Mouse (Mus musculus) megakaryocyte, adult 5-6 weeks (primary cell): ENCODE results near the gene Gnb1l. TPM values are rescaled to one million over a fixed set of nuclear protein-coding genes. Genes with fewer than 3 reads are reported as not detected.
A peak's percentile ranks its signal among the peaks of the same experiment; 100 is the strongest.

Source experiments
- ATAC-seq: 2 replicates; pipeline ENCODE4 v1.8.0; 2016; ENCODE audit warnings: mild to moderate bottlenecking, inconsistent platforms; ENCODE audit not compliant: poor library complexity, severe bottlenecking
- total RNA-seq, 2 experiments: library from RNA; stranded (forward) in 1 of 2; stranded (reverse) in 1 of 2; fragments of 153-499, 151-499 nt in 1 of 2; fragments of 221-1000, 200-1000 nt in 1 of 2; gene quantifications; 2 replicates each; pipeline versions ENCODE4 v1.2.3 to v1.2.4; 2015 to 2017

Gene Gnb1l
- total RNA-seq, 2 experiments from 2014 or later, result 3.5 to 4.6 TPM

GRCm38 (mm10) chr16:18585676-18586075 is 87.2 kb downstream of the Gnb1l start:
- ATAC-seq, result no peak

DNA sequence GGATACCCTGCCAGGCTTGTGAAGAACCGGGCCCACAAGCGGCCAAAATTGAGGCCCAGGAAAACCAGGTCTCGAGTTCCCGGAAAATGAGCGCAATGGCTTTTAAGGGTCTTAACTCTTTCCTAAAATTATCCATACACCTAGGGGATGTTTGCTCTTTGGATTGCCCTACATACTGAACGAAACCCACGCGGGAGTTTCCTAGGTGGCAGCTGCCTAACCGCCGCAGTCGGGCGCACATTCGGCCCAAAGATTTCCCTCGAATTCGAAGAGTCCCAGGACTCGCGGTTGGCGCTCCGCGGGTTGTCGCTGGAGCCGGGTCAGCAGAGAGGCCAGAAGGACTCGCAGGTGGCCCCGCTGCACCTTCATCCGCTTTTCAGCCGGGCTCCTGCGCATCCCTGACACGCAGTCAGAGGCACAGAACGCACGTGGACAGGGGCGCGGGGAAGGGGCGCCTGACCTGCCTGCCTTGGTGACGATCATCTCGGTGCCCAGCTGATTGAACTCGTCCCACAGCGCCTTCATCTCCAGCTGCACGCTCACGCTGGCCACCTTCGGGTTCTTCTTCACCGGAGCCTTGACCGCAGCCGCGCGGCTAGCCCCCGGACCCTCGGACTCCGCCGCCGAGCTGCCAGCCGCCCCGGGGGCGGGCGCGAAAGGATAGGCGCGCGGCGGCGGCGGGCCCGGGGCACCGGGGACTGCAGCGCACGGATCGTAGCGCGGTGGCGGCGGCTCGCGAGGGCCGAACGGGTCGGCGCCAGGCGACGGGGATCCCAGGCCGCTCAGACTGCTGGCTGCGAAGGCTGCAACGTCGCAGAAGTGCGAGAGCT is 87.8 kb downstream of the Gnb1l start:
- ATAC-seq, result no peak

GRCm38 (mm10) chr16:18586906-18587546 is 88.5 kb downstream of the Gnb1l start:
- ATAC-seq, result no peak

- no peak for ATAC-seq
These were observed 89.6 kb downstream of the Gnb1l start for GRCm38 (mm10) chr16:18587847-18588737.

DNA sequence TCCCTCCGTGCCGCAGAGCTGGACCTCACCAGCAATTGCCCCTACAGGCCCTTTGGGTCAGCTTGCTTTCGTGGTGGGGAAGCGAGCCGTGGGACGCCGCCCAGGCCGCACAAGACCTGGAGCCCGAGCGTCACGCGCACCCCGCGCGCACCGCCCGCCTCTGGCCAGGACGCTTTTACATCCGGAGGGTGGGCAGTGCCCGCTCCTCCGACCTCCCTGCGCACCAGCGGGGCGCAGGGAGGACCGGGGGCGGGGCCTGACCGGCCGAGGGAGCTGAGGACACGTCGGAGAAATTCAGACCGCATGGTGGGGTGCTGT is 90.2 kb downstream of the Gnb1l start:
- ATAC-seq, result no peak

DNA sequence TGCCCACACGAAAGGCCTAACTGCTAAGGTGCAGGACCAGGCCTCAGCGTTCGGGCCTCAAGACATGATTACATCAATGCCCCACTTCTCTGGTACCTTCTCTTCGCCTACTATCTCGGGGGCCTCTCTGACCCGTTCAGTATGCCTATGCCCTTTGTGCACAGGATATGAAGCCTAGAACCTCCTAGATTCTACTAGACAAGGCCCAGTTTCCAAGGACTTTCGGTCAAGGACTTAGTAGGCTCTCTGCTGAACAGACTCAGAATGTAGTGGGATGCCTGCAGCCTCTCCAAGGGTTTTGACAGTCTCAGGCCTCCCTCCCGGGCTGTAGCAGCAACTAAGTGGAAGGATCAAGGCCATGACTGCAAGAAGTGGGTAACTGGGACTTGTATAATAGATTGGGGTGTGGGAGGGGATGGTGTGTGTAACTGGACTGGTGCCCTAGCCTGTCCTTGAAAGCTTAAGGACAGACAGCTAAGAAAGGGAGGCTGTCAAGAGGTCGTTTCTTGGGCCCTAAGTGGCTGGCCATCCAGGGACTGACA is 90.6 kb downstream of the Gnb1l start:
- ATAC-seq, result no peak

DNA sequence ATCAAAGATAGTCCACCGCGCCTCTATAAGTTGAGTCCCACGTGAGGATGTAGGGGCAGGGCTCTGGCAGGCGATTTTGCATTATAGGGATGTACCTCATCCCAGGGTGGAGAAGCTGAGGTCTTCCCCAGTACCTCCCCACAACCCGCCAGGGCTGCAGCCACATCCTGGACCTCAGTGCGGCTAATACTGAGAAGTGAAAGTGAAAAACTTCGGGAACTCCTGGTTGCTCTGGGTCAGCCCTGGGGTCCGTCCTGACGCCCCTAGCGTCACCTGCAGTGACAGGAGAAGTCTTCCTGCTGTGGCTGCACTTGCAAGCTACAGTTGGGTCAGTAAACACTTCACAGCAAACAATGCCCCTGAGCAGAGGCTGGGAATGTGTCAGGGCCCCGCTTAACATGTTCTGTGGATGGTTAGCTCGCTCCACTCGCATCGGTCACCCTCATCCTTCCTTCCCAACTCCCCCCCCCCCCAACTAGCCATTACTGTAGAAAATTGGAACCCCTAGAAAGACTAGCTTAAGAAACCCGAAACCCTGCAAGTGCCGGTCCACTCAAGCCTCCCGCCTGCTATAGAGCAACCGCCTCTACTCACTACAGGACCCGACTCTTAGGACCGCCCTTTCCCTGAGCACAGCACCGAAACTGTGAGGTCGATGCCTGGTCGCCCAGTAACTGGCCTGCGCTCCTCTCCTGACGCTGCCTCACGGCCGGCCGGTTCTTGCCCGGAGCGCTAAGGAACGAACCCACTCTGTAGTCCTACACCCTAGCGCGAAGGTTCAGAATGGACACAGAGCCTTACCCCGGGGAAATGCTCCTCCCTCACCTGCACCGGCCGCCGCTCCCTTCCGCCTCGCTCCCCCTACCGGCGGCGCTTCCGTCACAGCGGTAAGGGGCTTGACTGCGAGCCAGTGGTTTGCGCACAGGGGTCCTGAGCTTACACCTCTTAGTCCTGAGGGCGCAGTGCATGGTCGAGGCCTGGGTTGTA is 91.6 kb downstream of the Gnb1l start, which contains the start of gene Tbx1:
TSS of gene Tbx1 (minus strand) at position 868 of the 987 bp plus-strand sequence.
- peak; percentile 72 for ATAC-seq

GRCm38 (mm10) chr16:18591047-18592018 is 92.8 kb downstream of the Gnb1l start:
- ATAC-seq, result no peak

- no peak for ATAC-seq
These were observed 95.4 kb downstream of the Gnb1l start for GRCm38 (mm10) chr16:18593930-18594329.

GRCm38 (mm10) chr16:18596255-18596654 is 97.7 kb downstream of the Gnb1l start:
- ATAC-seq, result no peak

DNA sequence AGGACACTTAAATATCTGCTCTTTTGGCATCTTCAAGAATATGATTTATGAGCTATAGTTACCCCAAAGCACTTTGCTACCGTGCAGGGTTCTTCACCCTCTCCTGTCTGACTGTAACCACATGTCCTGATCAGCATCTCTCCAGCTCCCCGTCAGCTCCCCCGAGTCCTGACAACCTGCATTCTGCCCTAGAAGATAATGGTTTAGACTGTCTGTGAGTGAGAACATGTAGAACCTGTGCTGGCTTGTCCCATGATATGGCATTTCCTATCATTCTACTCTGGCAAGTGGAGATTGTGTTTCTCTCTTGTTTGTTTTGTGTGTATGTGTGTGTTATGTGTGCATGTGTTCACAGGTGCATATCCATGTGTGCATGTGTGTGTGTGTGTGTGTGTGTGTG is 99.5 kb downstream of the Gnb1l start:
- no peak for ATAC-seq

DNA sequence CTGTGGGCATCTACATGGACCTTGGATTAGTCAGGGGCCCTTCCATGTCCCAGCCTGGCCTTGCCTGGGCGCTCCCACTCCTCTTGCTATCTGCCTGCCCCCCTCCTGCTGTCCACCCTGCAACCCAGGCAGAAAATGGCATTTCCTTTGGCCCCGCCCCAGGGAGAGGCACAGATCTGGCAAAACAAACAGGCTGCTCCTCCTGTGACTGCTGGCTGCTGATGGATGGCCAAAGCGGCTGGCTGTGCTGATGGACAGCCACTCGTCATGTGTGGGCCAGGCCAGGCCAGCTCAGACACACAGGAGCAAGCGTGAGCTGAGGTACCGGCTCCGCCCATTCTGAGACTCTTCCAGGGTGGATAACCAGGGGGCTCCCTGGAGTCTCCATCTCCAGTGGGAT is 102.9 kb downstream of the Gnb1l start:
- no peak for ATAC-seq

- ATAC-seq, result no peak
These were observed 105.8 kb downstream of the Gnb1l start for GRCm38 (mm10) chr16:18604267-18604701.

DNA sequence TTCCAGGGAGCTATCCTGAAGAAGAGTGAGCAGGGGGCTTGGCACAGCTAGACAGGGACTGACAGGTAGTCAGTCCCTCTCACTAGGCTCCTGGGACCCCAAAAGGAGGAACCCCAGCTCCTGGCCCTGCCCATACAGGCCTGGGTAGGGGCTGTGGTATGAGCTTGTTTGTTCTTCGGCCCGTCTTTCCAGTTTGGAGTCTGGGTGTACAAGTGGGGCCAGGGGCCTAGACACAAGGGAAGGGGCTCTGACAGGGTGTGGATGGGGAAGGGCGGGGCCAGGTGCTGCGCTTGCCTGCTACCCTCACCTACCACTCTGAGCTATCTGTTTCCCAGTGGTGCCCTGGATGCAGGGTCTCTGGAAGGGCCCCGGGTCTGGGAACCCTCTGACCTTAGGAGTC is 107.2 kb downstream of the Gnb1l start:
- ATAC-seq, result no peak

- no peak for ATAC-seq
These were observed 109.7 kb downstream of the Gnb1l start for GRCm38 (mm10) chr16:18608226-18608625.

- no peak for ATAC-seq
These were observed 110.6 kb downstream of the Gnb1l start for GRCm38 (mm10) chr16:18609099-18609498.

- no peak for ATAC-seq
These were observed 113.2 kb downstream of the Gnb1l start for GRCm38 (mm10) chr16:18611752-18612151.

- no peak for ATAC-seq
These were observed 114.8 kb downstream of the Gnb1l start for GRCm38 (mm10) chr16:18613301-18613700.
